Comparison of ENCODE assay signal across 9 mouse cellular contexts in genomic region chr10:63153563-63153962, GRCm38 (mm10). TPM values are rescaled to one million over a fixed set of nuclear protein-coding genes. Genes with fewer than 3 reads are reported as not detected.
DNase-seq lines count a peak whose midpoint lies in the region; ATAC-seq lines count a peak whose summit lies in the region.
"Had no signal": no experiment of that assay in that cellular context is flagged by ENCODE, and none has a peak within 500 bp of the region (broad histone marks: within the 10 kb centered on the region; RNA-seq: fewer than 3 reads in every experiment).

No protein-coding gene starts in this region.

- H3K4me3 ChIP-seq in heart, embryonic 12.5 days = no peak overlapping the region
- H3K4me3 ChIP-seq: limb, embryonic 12.5 days had no signal

- 35% methylated on average over 3 of the region's 3 CpGs for WGBS in heart, embryonic 12.5 days

- no peak overlapping the region for H3K27ac ChIP-seq in heart, embryonic 12.5 days (ENCODE audit: poor library complexity, severe bottlenecking)
- H3K27ac ChIP-seq: limb, embryonic 12.5 days had no signal

- H3K4me2 ChIP-seq in heart, embryonic 12.5 days = no peak overlapping the region
- H3K4me2 ChIP-seq: limb, embryonic 12.5 days had no signal

- DNase-seq in heart, adult 18-20 months = peak; percentile 68 to 91
- DNase-seq in MN1 (ENCODE audit: low spot score) = peak; percentile 42
- peak; percentile 60 for DNase-seq in cerebellum, adult 8-10 months
- DNase-seq in layer of hippocampus, postnatal 36 days = peak; percentile 32 to 63
- DNase-seq in monocyte, adult 2 months (ENCODE audit: low read depth in 1 of 2, low spot score in 2 of 2) = peak; percentile 27 to 58
- peak; percentile 87 for DNase-seq in splenic B cell, adult 2 months (ENCODE audit: low read depth, low spot score)

- no peak for ATAC-seq in heart, embryonic 12.5 days (ENCODE audit: insufficient number of reproducible peaks, low FRiP score)
- peak; percentile 71 for ATAC-seq in granulocyte monocyte progenitor cell, adult 5-6 weeks (replicated peaks; ENCODE audit: poor library complexity, severe bottlenecking)

- H3K36me3 ChIP-seq in heart, embryonic 12.5 days = no peaks in the 10 kb centered on the region
- no peaks in the 10 kb centered on the region for H3K36me3 ChIP-seq in splenic B cell, adult 2 months (ENCODE audit: control insufficient read depth, insufficient read depth, low read length, poor library complexity, severe bottlenecking)
- H3K36me3 ChIP-seq: limb, embryonic 12.5 days had no signal

- H3K9me3 ChIP-seq in heart, embryonic 12.5 days (replicated peaks) = no peaks in the 10 kb centered on the region
- H3K9me3 ChIP-seq: limb, embryonic 12.5 days had no signal

- peaks cover 22% of the 10 kb centered on the region for H3K4me1 ChIP-seq in heart, embryonic 12.5 days (replicated peaks)
- H3K4me1 ChIP-seq: limb, embryonic 12.5 days had no signal

- no peak overlapping the region for H3K9ac ChIP-seq in heart, embryonic 12.5 days
- H3K9ac ChIP-seq: limb, embryonic 12.5 days had no signal

- no peaks in the 10 kb centered on the region for H3K27me3 ChIP-seq in heart, embryonic 12.5 days (replicated peaks)
- no peaks in the 10 kb centered on the region for H3K27me3 ChIP-seq in splenic B cell, adult 2 months (ENCODE audit: control insufficient read depth, insufficient read depth, low read length, poor library complexity, severe bottlenecking)
- H3K27me3 ChIP-seq: limb, embryonic 12.5 days had no signal

RNA-seq across cellular contexts. Expression of gene Mypn, which starts 50.2 kb away (rescaled TPM):
- total RNA-seq in heart, adult 18-20 months (2021) = 100 to 1,000 TPM in 1 of 2 experiments, 10 to 100 TPM in 1; 94.1 to 106 TPM
- 6.3 and 7.2 TPM in 2 replicates for polyA plus RNA-seq in heart, embryonic 12.5 days (2016; fragmentation: Nextera tagmentation; extraction: Ambion mirVana)
- not detected in 2 replicates for total RNA-seq in granulocyte monocyte progenitor cell, adult 5-6 weeks (2014; fragmentation: Nextera tagmentation)
- not detected in 2 replicates for total RNA-seq in granulocyte monocyte progenitor cell, adult 5-6 weeks (2017)
- total RNA-seq in layer of hippocampus, postnatal 36 days (2021) = 1 to 10 TPM; 1.4 to 2.1 TPM

RNA-seq across cellular contexts. Expression of gene Atoh7, which starts 54.1 kb away (rescaled TPM):
- total RNA-seq in heart, adult 18-20 months (2021) = not detected
- polyA plus RNA-seq in heart, embryonic 12.5 days (2016; fragmentation: Nextera tagmentation; extraction: Ambion mirVana) = not detected in 2 replicates
- total RNA-seq in granulocyte monocyte progenitor cell, adult 5-6 weeks (2014; fragmentation: Nextera tagmentation) = not detected in 2 replicates
- not detected in 2 replicates for total RNA-seq in granulocyte monocyte progenitor cell, adult 5-6 weeks (2017)
- total RNA-seq in layer of hippocampus, postnatal 36 days (2021) = 1 to 10 TPM; 1.6 to 2.5 TPM

Comparison
In these comparisons a context has a peak if more than half of its experiments do, and no peak if none do; other contexts are left out.
1. RNA of gene Mypn, which starts 50.2 kb away (total RNA-seq): 94.1 to 106 TPM in heart, adult 18-20 months; 1.4 to 2.1 TPM in layer of hippocampus, postnatal 36 days and not detected in granulocyte monocyte progenitor cell, adult 5-6 weeks; every median in the first group is over 10 times any median in the second.
2. Peak in every context shown above with its lines, with median percentiles within 50 percentile points of each other: DNase-seq.